Mouse (Mus musculus) liver, embryonic 14.5 days (tissue): ENCODE results near the gene Ak6.

Experiments
- CTCF ChIP-seq: IDR thresholded peaks from 2 replicates; pipeline ENCODE4 v1.5.1; 2016; ENCODE audit warnings: antibody characterized with exemption, low read depth, control low read depth
- EP300 ChIP-seq: IDR thresholded peaks from 2 replicates; pipeline ENCODE4 v1.6.1; 2016; ENCODE audit warnings: antibody characterized with exemption, low read depth

GRCm38 (mm10) chr13:100634106-100634691 is 16.6 kb upstream of the Ak6 start:
- TF ChIP-seq EP300 (no peak), CTCF (no peak)
